ENCODE assay signal across 9 mouse cellular contexts in the genomic region with DNA sequence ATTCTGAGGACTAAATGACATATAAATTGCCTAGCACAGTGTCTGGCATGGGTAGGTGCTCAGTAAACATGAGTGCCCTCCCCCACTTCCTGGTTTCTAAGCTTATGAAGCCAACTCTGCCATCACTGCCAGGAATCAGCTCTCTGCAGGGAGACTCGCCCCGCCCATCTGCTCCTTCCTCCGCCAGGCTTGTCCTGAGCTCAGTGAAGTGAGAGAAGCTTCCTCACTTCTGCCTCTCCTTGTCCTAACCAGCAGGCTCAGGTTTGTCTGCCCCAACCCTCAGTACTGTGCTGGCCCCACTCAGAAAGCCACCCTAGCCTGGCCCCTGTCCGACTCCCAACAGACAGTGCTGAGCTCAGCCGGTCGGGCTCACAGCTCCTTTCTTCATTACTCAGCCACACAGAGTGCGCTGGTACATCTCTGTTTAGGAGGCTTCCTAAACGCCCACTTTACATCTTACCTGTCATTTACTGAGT. TPM values are rescaled to one million over a fixed set of nuclear protein-coding genes. Genes with fewer than 3 reads are reported as not detected.
DNase-seq lines count a peak whose midpoint lies in the region; ATAC-seq and TF ChIP-seq lines count a peak whose summit lies in the region.
"Had no signal": no experiment of that assay in that cellular context is flagged by ENCODE, and none has a peak within 500 bp of the region (broad histone marks: within the 10 kb centered on the region; RNA-seq: fewer than 3 reads in every experiment).

No protein-coding gene starts in this region.

- ATAC-seq in hindbrain, postnatal 0 days, result peak; percentile 65; the same call in 1 of the 2 replicates
- peak; percentile 94 for ATAC-seq in activated CD4-positive, CD25-positive, alpha-beta regulatory T cell, adult 4 months
- peak; percentile 32 for ATAC-seq in erythroblast, adult 5-6 weeks (replicated peaks; ENCODE audit: low FRiP score, poor library complexity, severe bottlenecking)
- ATAC-seq in stomach, postnatal 0 days (ENCODE audit: low FRiP score, low TSS enrichment), result peak; percentile 75

- no peaks in the 10 kb centered on the region for H3K27me3 ChIP-seq in hindbrain, postnatal 0 days (ENCODE audit: insufficient read depth, low read length)
- no peaks in the 10 kb centered on the region for H3K27me3 ChIP-seq in hindbrain, embryonic 10.5 days (ENCODE audit: insufficient read depth, poor library complexity, severe bottlenecking)
- H3K27me3 ChIP-seq in stomach, postnatal 0 days (ENCODE audit: control insufficient read depth, insufficient read depth, low read length), result no peaks in the 10 kb centered on the region
- H3K27me3 ChIP-seq: midbrain, embryonic 12.5 days had no signal

- H3K9me3 ChIP-seq in hindbrain, postnatal 0 days (ENCODE audit: low read length), result no peaks in the 10 kb centered on the region
- no peaks in the 10 kb centered on the region for H3K9me3 ChIP-seq in hindbrain, embryonic 10.5 days
- no peaks in the 10 kb centered on the region for H3K9me3 ChIP-seq in stomach, postnatal 0 days (ENCODE audit: control insufficient read depth, low read length)
- H3K9me3 ChIP-seq: midbrain, embryonic 12.5 days had no signal

- 0 out of 2 replicates have a peak overlapping the region, but pooled peaks have one; percentile 17 for H3K9ac ChIP-seq in hindbrain, postnatal 0 days (replicated peaks; ENCODE audit: low read length)
- H3K9ac ChIP-seq in stomach, postnatal 0 days (ENCODE audit: low read length), result no peak overlapping the region
- H3K9ac ChIP-seq: midbrain, embryonic 12.5 days had no signal

- no peak overlapping the region for H3K4me3 ChIP-seq in hindbrain, postnatal 0 days (ENCODE audit: low read length)
- no peak overlapping the region for H3K4me3 ChIP-seq in hindbrain, embryonic 10.5 days
- no peak overlapping the region for H3K4me3 ChIP-seq in stomach, postnatal 0 days (ENCODE audit: low read depth, low read length)
- H3K4me3 ChIP-seq: midbrain, embryonic 12.5 days had no signal

- peak; percentile 65 for DNase-seq in hindbrain, postnatal 0 days (ENCODE audit: low spot score)
- DNase-seq in hindbrain, embryonic 10.5 days (ENCODE audit: low spot score), result no peak
- DNase-seq in heart, postnatal 4 days, result peak; percentile 60
- DNase-seq in layer of hippocampus, postnatal 36 days, result peak; percentile 63 to 65
- DNase-seq in lung, postnatal 36 days, result peak; percentile 96
- DNase-seq in stomach, postnatal 0 days (ENCODE audit: low spot score), result peak; percentile 69

- H3K4me2 ChIP-seq in hindbrain, postnatal 0 days (ENCODE audit: low read depth, low read length), result no peak overlapping the region
- H3K4me2 ChIP-seq in stomach, postnatal 0 days (replicated peaks; ENCODE audit: low read depth), result 0 out of 2 replicates have a peak overlapping the region, but pooled peaks have one; percentile 4
- H3K4me2 ChIP-seq: midbrain, embryonic 12.5 days had no signal

- peak overlapping the region; percentile 32; the same call in 1 of the 2 replicates for H3K27ac ChIP-seq in hindbrain, postnatal 0 days
- no peak overlapping the region for H3K27ac ChIP-seq in hindbrain, embryonic 10.5 days
- peak overlapping the region; percentile 59 for H3K27ac ChIP-seq in stomach, postnatal 0 days (replicated peaks)
- H3K27ac ChIP-seq: midbrain, embryonic 12.5 days had no signal

- TF ChIP-seq EP300 in stomach, postnatal 0 days (optimal IDR thresholded peaks at IDR 0.05), result no peak

- H3K36me3 ChIP-seq in hindbrain, postnatal 0 days (ENCODE audit: insufficient read depth, low read length), result 0 out of 2 replicates have a peak, but pooled peaks cover 7% of the 10 kb centered on the region
- H3K36me3 ChIP-seq in hindbrain, embryonic 10.5 days, result peaks cover 9% of the 10 kb centered on the region; the same call in 1 of the 2 replicates
- no peaks in the 10 kb centered on the region for H3K36me3 ChIP-seq in stomach, postnatal 0 days (ENCODE audit: control insufficient read depth, insufficient read depth, low read length)
- H3K36me3 ChIP-seq: midbrain, embryonic 12.5 days had no signal

- TF ChIP-seq CTCF in hindbrain, postnatal 0 days (IDR thresholded peaks at IDR 0.05; ENCODE audit: low read depth), result no peak
- no peak for TF ChIP-seq CTCF in stomach, postnatal 0 days (IDR thresholded peaks at IDR 0.05; ENCODE audit: low read depth)

- peaks cover 4% of the 10 kb centered on the region; the same call in 1 of the 2 replicates for H3K4me1 ChIP-seq in hindbrain, postnatal 0 days (ENCODE audit: insufficient read depth, low read length)
- peaks cover 21% of the 10 kb centered on the region for H3K4me1 ChIP-seq in hindbrain, embryonic 10.5 days (replicated peaks)
- H3K4me1 ChIP-seq in stomach, postnatal 0 days (replicated peaks; ENCODE audit: control insufficient read depth, insufficient read depth), result peaks cover 3% of the 10 kb centered on the region; the same call in 1 of the 2 replicates
- H3K4me1 ChIP-seq: midbrain, embryonic 12.5 days had no signal

- 46% methylated on average over 8 of the region's 8 CpGs for WGBS in hindbrain, postnatal 0 days
- 70% methylated on average over 8 of the region's 8 CpGs for WGBS in hindbrain, embryonic 10.5 days
- WGBS in stomach, postnatal 0 days, result 29% methylated on average over 8 of the region's 8 CpGs

RNA-seq across cellular contexts. Expression of gene Crtc3, which starts 59.9 kb away (rescaled TPM):
- 16.2 and 16.9 TPM in 2 replicates for total RNA-seq in hindbrain, postnatal 0 days (2014; rRNA removed)
- 15.1 and 17.2 TPM in 2 replicates for polyA plus RNA-seq in hindbrain, postnatal 0 days (2015; fragmentation: Nextera tagmentation; extraction: Ambion mirVana)
- polyA plus RNA-seq in hindbrain, embryonic 10.5 days (2016; fragmentation: Nextera tagmentation; extraction: Ambion mirVana), result 8.1 and 10.1 TPM in 2 replicates
- polyA plus RNA-seq in activated CD4-positive, CD25-positive, alpha-beta regulatory T cell, adult 4 months (2017; shearing (Covaris generic)), result 10 to 100 TPM; 16.6 to 17.1 TPM
- total RNA-seq in erythroblast, adult 5-6 weeks (2015; ENCODE audit: low replicate concordance), result 1.5 and 2.1 TPM in 2 replicates
- 3.6 and 11.8 TPM in 2 replicates for total RNA-seq in erythroblast, adult 5-6 weeks (2017; ENCODE audit: low replicate concordance)
- 10 to 100 TPM; 19.5 to 20.3 TPM for total RNA-seq in heart, postnatal 4 days (2021)
- 10 to 100 TPM; 18.3 to 22.2 TPM for total RNA-seq in layer of hippocampus, postnatal 36 days (2021)
- polyA plus RNA-seq in stomach, postnatal 0 days (2015; fragmentation: Nextera tagmentation; extraction: Ambion mirVana), result 8.8 and 10.1 TPM in 2 replicates

Comparison
In these comparisons a context has a peak if more than half of its experiments do, and no peak if none do; other contexts are left out.
1. ATAC-seq: peak in every context shown above with its lines; median percentile 94 in activated CD4-positive, CD25-positive, alpha-beta regulatory T cell, adult 4 months; 75 in stomach, postnatal 0 days; 65 in hindbrain, postnatal 0 days; 32 in erythroblast, adult 5-6 weeks.